Mouse (Mus musculus) ovary, adult 18-20 months (tissue): Measurements from ENCODE around the gene Ifit3.
"Not testable (repeated sequence)": the region's sequence is repeated elsewhere in the genome, so short reads cannot be mapped to it uniquely, and the experiment has no call there.

Source experiments
- DNase-seq: peaks from one replicate; pipeline ENCODE4 v3.0.0; 2022; ENCODE audit warnings: low spot score, mixed read lengths

Gene Ifit3

GRCm38 (mm10) chr19:34583126-34583766 is at the start of gene Ifit3:
Ifit3 (plus strand) TSS chr19:34583531.
- DNase-seq, result not testable (repeated sequence)

- DNase-seq, result no peak
These were observed 43.9 kb upstream of the Ifit3 start for GRCm38 (mm10) chr19:34539422-34539821.

- no peak for DNase-seq
These were observed 37.1 kb upstream of the Ifit3 start for GRCm38 (mm10) chr19:34546211-34546610.

GRCm38 (mm10) chr19:34547976-34548375 is 35.4 kb upstream of the Ifit3 start:
- DNase-seq, result no peak

- DNase-seq, result no peak
These were observed 33.2 kb upstream of the Ifit3 start for GRCm38 (mm10) chr19:34550205-34550533.

GRCm38 (mm10) chr19:34550534-34551223 is 32.7 kb upstream of the Ifit3 start, which contains the start of gene Ifit2:
Ifit2 (plus strand) TSS chr19:34550694.
- peak; percentile 56 for DNase-seq

GRCm38 (mm10) chr19:34551981-34552380 is 31.4 kb upstream of the Ifit3 start:
- no peak for DNase-seq

- DNase-seq, result no peak
These were observed 30.3 kb upstream of the Ifit3 start for GRCm38 (mm10) chr19:34553021-34553420.

GRCm38 (mm10) chr19:34553522-34553921 is 29.8 kb upstream of the Ifit3 start:
- DNase-seq, result no peak

- DNase-seq, result no peak
These were observed 29.3 kb upstream of the Ifit3 start for GRCm38 (mm10) chr19:34554061-34554460.

GRCm38 (mm10) chr19:34556621-34557020 is 26.7 kb upstream of the Ifit3 start:
- no peak for DNase-seq

GRCm38 (mm10) chr19:34562556-34562955 is 20.8 kb upstream of the Ifit3 start:
- DNase-seq, result no peak

- DNase-seq, result no peak
These were observed 17.1 kb upstream of the Ifit3 start for GRCm38 (mm10) chr19:34566178-34566784.

- DNase-seq, result no peak
These were observed 14.1 kb upstream of the Ifit3 start for GRCm38 (mm10) chr19:34568988-34569895.

- no peak for DNase-seq
These were observed 13.3 kb upstream of the Ifit3 start for GRCm38 (mm10) chr19:34569896-34570476.

GRCm38 (mm10) chr19:34571080-34571479 is 12.3 kb upstream of the Ifit3 start:
- DNase-seq, result no peak

GRCm38 (mm10) chr19:34573650-34574049 is 9.7 kb upstream of the Ifit3 start:
- DNase-seq, result no peak

- no peak for DNase-seq
These were observed 6.2 kb upstream of the Ifit3 start for GRCm38 (mm10) chr19:34577121-34577520.

GRCm38 (mm10) chr19:34582696-34583095 is 635 bp upstream of the Ifit3 start:
- DNase-seq, result not testable (repeated sequence)

- DNase-seq, result not testable (repeated sequence)
These were observed 2.6 kb downstream of the Ifit3 start for GRCm38 (mm10) chr19:34585740-34586458.
